Mouse (Mus musculus) MEL (cell line): ENCODE data around the gene Lca5.

Experiments used
- CTCF ChIP-seq, 3 experiments: IDR thresholded peaks in 2 of 3; conservative IDR thresholded peaks in 1 of 3; 2 replicates each; pipeline ENCODE4 v1.5.1; 2011 to 2012; ENCODE audit warnings: low read length in 3 of 3, low read depth in 2 of 3, mild to moderate bottlenecking in 2 of 3, improper control_type of control experiment in 1 of 3, inconsistent platforms in 1 of 3, mixed read lengths in 1 of 3, moderate library complexity in 1 of 3; ENCODE audit not compliant: control insufficient read depth in 1 of 3, insufficient read depth in 1 of 3, poor library complexity in 1 of 3, severe bottlenecking in 1 of 3
- E2F4 ChIP-seq: IDR thresholded peaks from 2 replicates; pipeline ENCODE4 v1.6.1; 2011; ENCODE audit warnings: low read depth, low read length, improper control_type of control experiment, borderline replicate concordance
- EP300 ChIP-seq, 2 experiments: IDR thresholded peaks; 2 replicates each; pipeline ENCODE4 v1.6.1; 2011; ENCODE audit warnings: improper control_type of control experiment in 2 of 2, low read length in 2 of 2, low read depth in 1 of 2, mild to moderate bottlenecking in 1 of 2
- JUND ChIP-seq: IDR thresholded peaks from 2 replicates; pipeline ENCODE4 v1.6.1; 2011; ENCODE audit warnings: low read depth, mild to moderate bottlenecking, improper control_type of control experiment, low read length
- MAFK ChIP-seq: IDR thresholded peaks from 2 replicates; pipeline ENCODE4 v1.6.1; 2011; ENCODE audit warnings: low read depth, mild to moderate bottlenecking, low read length, improper control_type of control experiment, borderline replicate concordance
- MEF2A ChIP-seq: IDR thresholded peaks from 2 replicates; pipeline ENCODE4 v1.6.1; 2014; ENCODE audit warnings: low read depth, mild to moderate bottlenecking, inconsistent platforms, low read length, improper control_type of control experiment; ENCODE audit not compliant: poor library complexity, insufficient replicate concordance, severe bottlenecking; ENCODE audit errors: extremely low read depth
- POLR2A ChIP-seq, 2 experiments: IDR thresholded peaks; 2 replicates each; pipeline ENCODE4 v1.6.1; 2011 to 2012; ENCODE audit warnings: low read length in 2 of 2, mild to moderate bottlenecking in 2 of 2, control low read depth in 1 of 2, improper control_type of control experiment in 1 of 2, low read depth in 1 of 2, moderate library complexity in 1 of 2; ENCODE audit not compliant: control insufficient read depth in 1 of 2, insufficient read depth in 1 of 2, poor library complexity in 1 of 2
- SMC3 ChIP-seq: IDR thresholded peaks from 2 replicates; pipeline ENCODE4 v1.6.1; 2011; ENCODE audit warnings: low read depth, low read length, improper control_type of control experiment
- TCF12 ChIP-seq: IDR thresholded peaks from 2 replicates; pipeline ENCODE4 v1.6.1; 2014; ENCODE audit warnings: low read depth, mild to moderate bottlenecking, inconsistent platforms, low read length, improper control_type of control experiment, moderate library complexity
- UBTF ChIP-seq: IDR thresholded peaks from 2 replicates; pipeline ENCODE4 v1.6.1; 2012; ENCODE audit warnings: low read depth, mild to moderate bottlenecking, inconsistent platforms, low read length, improper control_type of control experiment, moderate library complexity, borderline replicate concordance; ENCODE audit not compliant: insufficient read depth
- ZMIZ1 ChIP-seq: IDR thresholded peaks from 2 replicates; pipeline ENCODE4 v1.6.1; 2012; ENCODE audit warnings: low read depth, mild to moderate bottlenecking, inconsistent platforms, low read length, improper control_type of control experiment, moderate library complexity
- ZNF384 ChIP-seq: IDR thresholded peaks from 2 replicates; pipeline ENCODE4 v1.6.1; 2012; ENCODE audit warnings: low read depth, mild to moderate bottlenecking, inconsistent platforms, low read length, improper control_type of control experiment

GRCm38 (mm10) chr9:83485966-83486365 lies 45.0 kb upstream of the Lca5 start:
- TF ChIP-seq POLR2A (IDR thresholded peaks at IDR 0.05; ENCODE audit: control insufficient read depth in 1 of 2, insufficient read depth in 1 of 2, low read depth in 1 of 2, low read length in 2 of 2, poor library complexity in 1 of 2) (no peak), EP300 (IDR thresholded peaks at IDR 0.05; ENCODE audit: low read depth in 1 of 2, low read length in 2 of 2) (no peak), SMC3 (no peak), UBTF (no peak), JUND (no peak), TCF12 (no peak), CTCF (IDR thresholded peaks at IDR 0.05 in 2 of 3, conservative IDR thresholded peaks at IDR 0.05 in 1 of 3; ENCODE audit: control insufficient read depth in 1 of 3, insufficient read depth in 1 of 3, low read depth in 2 of 3, low read length in 3 of 3, poor library complexity in 1 of 3, severe bottlenecking in 1 of 3) (no peak), MEF2A (no peak), MAFK (no peak), ZNF384 (no peak), E2F4 (no peak), ZMIZ1 (no peak)
